Mouse (Mus musculus) limb, embryonic 14.5 days (tissue): ENCODE data around the gene Zfp362. TPM values are rescaled to one million over a fixed set of nuclear protein-coding genes. Genes with fewer than 3 reads are reported as not detected.

Experiments used
- ATAC-seq: fragments of 200-750 bp; cut with Nextera tagmentation; 2 replicates; pipeline ENCODE4 v1.8.0; 2017; ENCODE audit warnings: low read depth, moderate number of reproducible peaks, moderate TSS enrichment; ENCODE audit not compliant: low FRiP score
- DNase-seq: peaks from one replicate; pipeline ENCODE4 v3.0.0-alpha.2; 2015; ENCODE audit warnings: low spot score
- H3K27ac ChIP-seq: fragments of 300-500 bp; sonication (generic); replicated peaks from 2 replicates; pipeline ENCODE4 v1.5.1; 2014; ENCODE audit warnings: low read depth, mild to moderate bottlenecking, low read length, moderate library complexity, mixed read lengths
- H3K27me3 ChIP-seq: fragments of 300-500 bp; sonication (generic); 2 replicates; pipeline ENCODE4 v1.6.1; 2014; ENCODE audit warnings: low read length, mixed read lengths; ENCODE audit not compliant: control insufficient read depth, insufficient read depth
- H3K36me3 ChIP-seq: fragments of 300-500 bp; sonication (generic); 2 replicates; pipeline ENCODE4 v1.6.1; 2014; ENCODE audit warnings: mild to moderate bottlenecking, low read length, moderate library complexity, mixed read lengths; ENCODE audit not compliant: control insufficient read depth, insufficient read depth
- H3K4me1 ChIP-seq: fragments of 300-500 bp; sonication (generic); 2 replicates; pipeline ENCODE4 v1.6.1; 2014; ENCODE audit warnings: antibody characterized with exemption, low read length, mixed read lengths; ENCODE audit not compliant: control insufficient read depth, insufficient read depth
- H3K4me2 ChIP-seq: fragments of 300-500 bp; sonication (generic); replicated peaks from 2 replicates; pipeline ENCODE4 v1.6.1; 2014; ENCODE audit warnings: low read depth, mild to moderate bottlenecking, low read length, moderate library complexity; ENCODE audit not compliant: severe bottlenecking
- H3K4me3 ChIP-seq: fragments of 300-500 bp; sonication (generic); replicated peaks from 2 replicates; pipeline ENCODE4 v1.5.1; 2014; ENCODE audit warnings: low read length
- H3K9ac ChIP-seq: fragments of 300-500 bp; sonication (generic); 2 replicates; pipeline ENCODE4 v1.6.1; 2014; ENCODE audit warnings: mild to moderate bottlenecking, low read depth, low read length, moderate library complexity; ENCODE audit not compliant: severe bottlenecking
- H3K9me3 ChIP-seq: fragments of 300-500 bp; sonication (generic); 2 replicates; pipeline ENCODE4 v1.6.1; 2016; ENCODE audit warnings: low read length; ENCODE audit not compliant: control insufficient read depth
- POLR2A ChIP-seq: fragments of 200-500 bp; IDR thresholded peaks from 2 replicates; pipeline ENCODE4 v1.8.0; 2012; ENCODE audit warnings: inconsistent platforms, mild to moderate bottlenecking, moderate library complexity, borderline replicate concordance; ENCODE audit not compliant: insufficient read depth, insufficient read length; ENCODE audit errors: extremely low read depth
- WGBS: fragments of 180-500 bp; shearing (Covaris S2); extraction: QIAGEN DNeasy Blood & Tissue Kit; methylation state at CpG from one replicate; pipeline ENCODE4 v1.1.7; 2014; 5-methylcytosine and 5-hydroxymethylcytosine counted together
- polyA plus RNA-seq, 2 experiments: library from polyadenylated mRNA; depleted of rRNA in 1 of 2; stranded (reverse) in 1 of 2; unstranded in 1 of 2; fragments of >200 nt; fragmentation: Nextera tagmentation in 1 of 2; extraction: Ambion mirVana in 1 of 2; gene quantifications; 2 replicates each; pipeline versions ENCODE4 v1.2.1 to v1.2.3; 2012 to 2014

The Zfp362 gene
- polyA plus RNA-seq, 2 experiments: 38.7 to 87.2 TPM

GRCm38 (mm10) chr4:128801675-128802465 lies 4.0 kb downstream of the Zfp362 start:
- DNase-seq (no peak), ATAC-seq (no peak)
- Histone ChIP-seq H3K9ac (no peak overlapping the region), H3K27me3 (no peaks in the 10 kb centered on the region), H3K9me3 (no peaks in the 10 kb centered on the region), H3K4me3 (no peak overlapping the region), H3K36me3 (peaks cover 7% of the 10 kb centered on the region; the same call in 1 of the 2 replicates), H3K4me2 (no peak overlapping the region), H3K27ac (no peak overlapping the region), H3K4me1 (peaks cover 39% of the 10 kb centered on the region)
- no peak for TF ChIP-seq POLR2A
- 59% methylated on average over 9 of the region's 9 CpGs for whole genome bisulfite sequencing

- ATAC-seq (no peak), DNase-seq (no peak)
- Histone ChIP-seq H3K4me1 (peaks cover 22% of the 10 kb centered on the region), H3K36me3 (peaks cover 29% of the 10 kb centered on the region), H3K27me3 (no peaks in the 10 kb centered on the region), H3K27ac (no peak overlapping the region), H3K9ac (no peak overlapping the region), H3K4me3 (no peak overlapping the region), H3K9me3 (no peaks in the 10 kb centered on the region), H3K4me2 (no peak overlapping the region)
- WGBS: 78% methylated on average over 8 of the region's 8 CpGs
- no peak for TF ChIP-seq POLR2A
These were observed 9.1 kb downstream of the Zfp362 start for GRCm38 (mm10) chr4:128796788-128797187.

GRCm38 (mm10) chr4:128795596-128795995 lies 10.2 kb downstream of the Zfp362 start:
- ATAC-seq (peak; percentile 43; the same call in 1 of the 2 replicates), DNase-seq (peak; percentile 62)
- Histone ChIP-seq H3K9ac (0 out of 2 replicates have a peak overlapping the region, but pooled peaks have one; percentile 12), H3K4me2 (no peak overlapping the region), H3K27me3 (no peaks in the 10 kb centered on the region), H3K4me1 (peaks cover 18% of the 10 kb centered on the region), H3K36me3 (peaks cover 38% of the 10 kb centered on the region), H3K27ac (no peak overlapping the region; the same call in 1 of the 2 replicates), H3K9me3 (no peaks in the 10 kb centered on the region), H3K4me3 (no peak overlapping the region)
- TF ChIP-seq POLR2A: no peak
- WGBS: 9% methylated on average over 9 of the region's 9 CpGs

GRCm38 (mm10) chr4:128794198-128794597 lies 11.6 kb downstream of the Zfp362 start:
- Histone ChIP-seq H3K4me1 (peaks cover 18% of the 10 kb centered on the region), H3K4me2 (no peak overlapping the region), H3K27ac (no peak overlapping the region), H3K27me3 (no peaks in the 10 kb centered on the region), H3K9me3 (no peaks in the 10 kb centered on the region), H3K4me3 (no peak overlapping the region), H3K9ac (no peak overlapping the region), H3K36me3 (peaks cover 50% of the 10 kb centered on the region)
- ATAC-seq (no peak), DNase-seq (no peak)
- 89% methylated on average over 8 of the region's 8 CpGs for WGBS
- no peak for TF ChIP-seq POLR2A

- Histone ChIP-seq H3K27me3 (no peaks in the 10 kb centered on the region), H3K4me3 (no peak overlapping the region), H3K27ac (no peak overlapping the region), H3K9ac (no peak overlapping the region), H3K4me1 (peaks cover 18% of the 10 kb centered on the region), H3K4me2 (no peak overlapping the region), H3K9me3 (no peaks in the 10 kb centered on the region), H3K36me3 (peaks cover 54% of the 10 kb centered on the region)
- no peak for DNase-seq
- 33% methylated on average over 1 of the region's 1 CpGs for WGBS
- TF ChIP-seq POLR2A: no peak
- ATAC-seq: no peak
These were observed 12.1 kb downstream of the Zfp362 start for GRCm38 (mm10) chr4:128793710-128794109.
